Mouse (Mus musculus) cerebellum, postnatal 10 days (tissue): ENCODE results near the gene Prl7a1.

ENCODE experiments used
- DNase-seq, 2 experiments: peaks; one replicate each; pipeline ENCODE4 v3.0.0; 2021; ENCODE audit warnings: mixed read lengths in 2 of 2

The Prl7a1 gene

DNA sequence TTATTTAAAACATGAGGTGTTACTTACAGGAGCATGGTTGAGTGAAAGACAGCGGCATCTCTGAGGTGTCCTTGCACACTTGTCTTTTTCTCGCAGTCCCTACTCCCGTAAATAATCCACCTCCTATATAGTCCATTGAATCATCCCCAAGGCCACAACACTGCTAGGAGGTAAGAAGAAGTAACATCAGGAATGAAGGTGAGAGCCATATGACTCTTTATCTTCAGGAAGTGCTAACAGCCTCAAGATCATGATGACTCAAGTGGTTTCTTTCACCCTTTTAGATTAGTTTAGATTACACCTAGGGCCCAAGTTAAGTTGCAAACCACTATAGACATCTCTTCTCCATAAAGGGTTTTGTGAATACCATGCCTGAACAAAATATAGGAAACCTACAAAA lies at the start of gene Prl7a1:
Prl7a1 (minus strand) TSS at position 101 of the 400 bp plus-strand sequence.
- DNase-seq: no peak

DNA sequence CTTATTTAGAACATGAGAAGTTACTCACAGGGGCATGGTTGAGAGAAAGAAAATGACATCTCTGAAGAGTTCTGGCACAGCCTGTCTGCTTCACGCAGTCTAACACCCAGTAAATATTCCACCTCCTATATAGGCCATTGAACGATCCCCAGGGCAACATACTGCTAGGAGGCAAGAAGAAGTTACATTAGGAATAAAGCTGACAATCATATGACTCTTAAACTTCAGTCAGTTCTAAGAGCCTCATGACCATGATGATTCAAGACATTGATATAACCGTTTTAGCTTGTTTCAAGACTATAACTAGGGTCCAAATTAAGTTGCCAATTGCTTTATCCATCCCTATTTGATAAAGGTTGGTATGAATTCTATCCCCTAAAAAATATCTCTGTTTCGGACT lies 25.6 kb upstream of the Prl7a1 start, which contains the start of gene Prl7a2:
Prl7a2 (minus strand) TSS at position 101 of the 400 bp plus-strand sequence.
- no peak for DNase-seq

DNA sequence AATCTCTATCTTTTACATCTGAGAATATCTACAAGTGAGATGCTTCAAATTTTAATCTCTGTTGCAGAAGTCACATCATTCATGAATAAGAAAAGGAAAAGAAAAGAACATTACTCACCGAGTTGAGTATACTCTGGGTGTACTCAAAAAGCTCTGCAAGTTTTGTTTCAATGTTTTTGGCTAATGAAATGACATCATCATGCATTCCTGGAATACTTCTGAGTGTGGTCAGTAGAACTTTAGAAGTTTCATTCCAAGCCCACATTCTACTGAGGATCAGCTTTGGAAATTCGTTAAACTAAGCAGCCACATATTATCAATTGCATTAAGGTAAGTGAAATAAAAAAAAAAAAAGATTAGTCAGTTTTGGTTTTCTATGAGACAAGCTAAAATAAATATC lies 18.5 kb upstream of the Prl7a1 start:
- DNase-seq: no peak

DNA sequence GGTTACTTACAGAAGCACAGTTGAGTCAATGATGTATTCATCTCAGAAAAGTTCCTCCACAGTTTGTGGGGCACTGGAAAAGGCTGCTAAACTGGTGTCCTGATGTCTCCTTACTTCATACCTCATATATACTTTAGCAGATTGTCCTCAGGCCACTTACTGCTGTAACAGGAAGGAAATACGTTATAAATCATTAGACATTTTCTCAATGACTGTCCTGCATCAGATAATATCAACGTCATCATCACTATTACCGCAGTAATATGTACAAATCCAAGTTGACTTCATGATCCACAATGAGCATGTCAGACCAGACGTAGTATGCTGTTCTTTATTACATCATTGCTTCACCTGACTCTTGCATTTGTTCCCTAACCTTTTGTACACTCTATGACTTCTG lies 31.8 kb downstream of the Prl7a1 start, which contains the start of gene Prl7b1:
Prl7b1 (minus strand) TSS at position 101 of the 400 bp plus-strand sequence.
- DNase-seq: no peak
